Mouse (Mus musculus) lung, postnatal 0 days (tissue): ENCODE data around the gene Higd1c. TPM values are rescaled to one million over a fixed set of nuclear protein-coding genes. Genes with fewer than 3 reads are reported as not detected.

Source experiments
- ATAC-seq: fragments of 200-750 bp; cut with Nextera tagmentation; 2 replicates; pipeline ENCODE4 v1.8.0; 2017; ENCODE audit warnings: moderate library complexity
- DNase-seq: peaks from one replicate; pipeline ENCODE4 v3.0.0-alpha.2; 2016; ENCODE audit warnings: low spot score
- H3K27ac ChIP-seq: fragments of 300-500 bp; sonication (generic); 2 replicates; pipeline ENCODE4 v1.5.1; 2014; ENCODE audit warnings: antibody characterized with exemption, mild to moderate bottlenecking, low read length, mixed read lengths
- H3K27me3 ChIP-seq: fragments of 300-500 bp; sonication (generic); replicated peaks from 2 replicates; pipeline ENCODE4 v1.6.1; 2014; ENCODE audit warnings: low read length, mixed read lengths; ENCODE audit not compliant: insufficient read depth
- H3K36me3 ChIP-seq: fragments of 300-500 bp; sonication (generic); 2 replicates; pipeline ENCODE4 v1.6.1; 2014; ENCODE audit warnings: low read length, mixed read lengths; ENCODE audit not compliant: insufficient read depth
- H3K4me1 ChIP-seq: fragments of 300-500 bp; sonication (generic); 2 replicates; pipeline ENCODE4 v1.6.1; 2014; ENCODE audit warnings: antibody characterized with exemption, low read depth, low read length, mixed read lengths; ENCODE audit not compliant: insufficient read depth
- H3K4me2 ChIP-seq: fragments of 300-500 bp; sonication (generic); replicated peaks from 2 replicates; pipeline ENCODE4 v1.6.1; 2014; ENCODE audit warnings: low read depth, mild to moderate bottlenecking, low read length, moderate library complexity, mixed read lengths
- H3K4me3 ChIP-seq: fragments of 300-500 bp; sonication (generic); 2 replicates; pipeline ENCODE4 v1.5.1; 2014; ENCODE audit warnings: low read depth, low read length
- H3K9ac ChIP-seq: fragments of 300-500 bp; sonication (generic); replicated peaks from 2 replicates; pipeline ENCODE4 v1.6.1; 2014; ENCODE audit warnings: low read depth, mild to moderate bottlenecking
- H3K9me3 ChIP-seq: fragments of 300-500 bp; sonication (generic); 2 replicates; pipeline ENCODE4 v1.6.1; 2016; ENCODE audit warnings: low read length, mixed read lengths
- CTCF ChIP-seq: IDR thresholded peaks from 2 replicates; pipeline ENCODE4 v1.5.1; 2016; ENCODE audit warnings: antibody characterized with exemption, mild to moderate bottlenecking
- EP300 ChIP-seq: IDR thresholded peaks from 2 replicates; pipeline ENCODE4 v1.6.1; 2016; ENCODE audit warnings: antibody characterized with exemption, mild to moderate bottlenecking, control low read depth
- whole genome bisulfite sequencing: fragments of 180-500 bp; shearing (Covaris S2); extraction: QIAGEN DNeasy Blood & Tissue Kit; methylation state at CpG from one replicate; pipeline ENCODE4 v1.1.7; 2014; 5-methylcytosine and 5-hydroxymethylcytosine counted together
- polyA plus RNA-seq: library from polyadenylated mRNA; unstranded; fragments of >200 nt; fragmentation: Nextera tagmentation; extraction: Ambion mirVana; gene quantifications from 2 replicates; pipeline ENCODE4 v1.2.1, GENCODE M21; 2015

The Higd1c gene
- polyA plus RNA-seq, 1 experiment from 2014 or later, result not detected

DNA sequence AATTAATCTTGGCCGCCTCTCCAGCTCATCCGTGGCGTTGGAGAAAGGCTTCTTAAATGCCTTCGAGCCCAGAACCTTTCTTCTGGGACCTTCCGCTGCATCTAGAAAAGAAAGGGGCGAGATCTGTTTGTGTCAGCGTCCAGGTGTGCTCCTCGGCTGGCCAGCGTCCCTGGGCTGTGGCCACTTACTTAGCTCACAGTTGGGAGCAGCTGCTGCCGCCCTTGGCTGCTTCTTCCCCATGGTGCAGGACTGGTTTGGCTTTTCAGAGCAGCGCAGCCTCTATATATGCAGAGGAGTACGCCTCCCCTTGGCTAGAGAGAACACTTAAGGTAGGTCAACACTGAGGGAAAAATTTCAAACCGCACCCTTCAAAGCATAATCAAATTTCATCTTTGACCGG lies 59.6 kb downstream of the Higd1c start:
- H3K4me3 ChIP-seq, result peak overlapping the region; percentile 72
- H3K27ac ChIP-seq, result peak overlapping the region; percentile 76
- H3K9ac ChIP-seq, result 0 out of 2 replicates have a peak overlapping the region, but pooled peaks have one; percentile 16
- ATAC-seq (peak; percentile 64), DNase-seq (peak; percentile 83)
- no peaks in the 10 kb centered on the region for H3K36me3 ChIP-seq
- WGBS, result 3% methylated on average over 14 of the region's 14 CpGs
- H3K4me1 ChIP-seq, result peaks cover 10% of the 10 kb centered on the region; the same call in 1 of the 2 replicates
- peak overlapping the region; percentile 95 for H3K4me2 ChIP-seq
- no peaks in the 10 kb centered on the region for H3K9me3 ChIP-seq
- H3K27me3 ChIP-seq, result no peaks in the 10 kb centered on the region
- TF ChIP-seq EP300, result no peak; the same call in 1 of the 2 replicates
- peak; percentile 31; the same call in 1 of the 2 replicates for TF ChIP-seq CTCF

DNA sequence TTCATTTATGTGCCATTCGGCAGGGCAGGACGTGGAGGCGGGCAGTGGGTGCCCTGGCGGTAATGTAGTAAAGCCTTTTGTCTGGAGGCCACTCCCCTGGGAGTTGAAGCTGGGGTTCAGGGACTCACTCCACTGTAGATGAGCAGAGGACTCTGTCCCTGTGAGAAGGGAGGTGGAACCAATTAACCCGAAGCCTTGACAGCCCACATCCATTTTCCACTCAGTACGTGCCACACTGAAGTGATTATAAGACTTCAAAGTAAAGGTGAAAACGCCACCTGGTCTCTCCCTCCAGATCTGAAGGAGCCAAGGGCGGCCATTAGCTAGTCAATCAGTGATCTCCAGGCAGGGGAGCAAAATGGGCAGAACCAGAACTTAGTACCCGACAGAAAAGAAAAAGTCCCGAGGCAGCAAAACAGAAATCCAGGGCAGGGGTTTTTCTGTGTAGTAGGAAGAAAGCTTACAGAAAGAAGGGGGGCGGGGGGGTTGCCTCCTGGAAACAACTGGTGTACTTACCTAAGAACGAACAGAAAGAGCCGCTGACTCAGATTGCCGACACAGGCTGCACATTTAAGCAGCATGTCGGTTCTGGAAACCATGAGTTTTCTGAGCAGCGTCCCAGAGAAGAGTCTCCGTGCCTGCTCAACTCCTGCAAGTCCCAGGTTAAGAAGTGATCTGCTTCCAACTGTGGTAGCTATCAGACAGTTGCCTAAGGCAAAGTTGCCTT lies 60.2 kb downstream of the Higd1c start, which contains the start of gene Slc11a2:
Gene Slc11a2, minus strand, starts transcription at position 677 of the 727 bp plus-strand sequence.
- Histone ChIP-seq H3K27ac (peak within 1 kb of the TSS; percentile 76), H3K9ac (0 out of 2 replicates have a peak within 1 kb of the TSS, but pooled peaks have one; percentile 16), H3K4me3 (peak within 1 kb of the TSS; percentile 72), H3K27me3 (no peaks in the 10 kb centered on the region), H3K4me1 (peaks cover 10% of the 10 kb centered on the region; the same call in 1 of the 2 replicates), H3K9me3 (no peaks in the 10 kb centered on the region), H3K36me3 (no peaks in the 10 kb centered on the region), H3K4me2 (peak within 1 kb of the TSS; percentile 95)
- DNase-seq (no peak), ATAC-seq (0 out of 2 replicates have a peak, but pooled peaks have one; percentile 20)
- WGBS, result 22% methylated on average over 17 of the region's 17 CpGs
- TF ChIP-seq CTCF (no peak), EP300 (no peak)

DNA sequence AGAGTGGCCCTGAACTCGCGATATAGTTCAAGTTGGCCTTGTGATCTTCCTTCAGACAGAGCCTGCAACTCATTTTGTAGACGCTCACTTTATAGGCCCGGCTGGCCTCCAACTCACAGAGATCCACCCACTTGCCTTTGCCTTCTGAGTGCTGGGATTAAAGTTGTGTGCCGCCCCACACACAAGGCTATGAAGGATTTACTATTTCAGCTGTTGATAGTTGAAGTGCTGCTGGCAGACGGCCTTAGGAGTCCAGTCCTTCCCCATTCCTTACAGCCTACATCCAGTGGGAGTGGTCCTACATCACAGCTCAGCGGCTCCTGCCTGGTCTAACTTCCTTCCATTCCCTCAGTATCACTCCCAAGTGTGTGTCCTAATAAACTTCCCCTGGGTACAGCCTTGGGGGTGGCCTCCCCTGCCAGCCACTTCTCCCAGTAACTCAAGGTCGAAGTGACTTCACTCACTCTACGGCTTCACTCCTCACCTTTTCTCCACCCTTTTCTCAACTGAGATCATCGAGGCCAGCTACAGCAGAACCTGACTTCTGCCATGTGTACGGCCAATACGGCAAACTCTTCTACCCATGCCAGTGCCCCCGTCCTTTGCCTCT lies 64.1 kb downstream of the Higd1c start:
- ATAC-seq (peak; percentile 55), DNase-seq (peak; percentile 68)
- H3K9me3 ChIP-seq, result no peaks in the 10 kb centered on the region
- 65% methylated on average over 13 of the region's 13 CpGs for WGBS
- H3K27me3 ChIP-seq, result no peaks in the 10 kb centered on the region
- H3K4me3 ChIP-seq, result no peak overlapping the region
- no peaks in the 10 kb centered on the region for H3K36me3 ChIP-seq
- H3K4me1 ChIP-seq, result peaks cover 1% of the 10 kb centered on the region; the same call in 1 of the 2 replicates
- no peak overlapping the region for H3K9ac ChIP-seq
- no peak overlapping the region for H3K4me2 ChIP-seq
- TF ChIP-seq CTCF (no peak), EP300 (no peak)
- H3K27ac ChIP-seq, result no peak overlapping the region

DNA sequence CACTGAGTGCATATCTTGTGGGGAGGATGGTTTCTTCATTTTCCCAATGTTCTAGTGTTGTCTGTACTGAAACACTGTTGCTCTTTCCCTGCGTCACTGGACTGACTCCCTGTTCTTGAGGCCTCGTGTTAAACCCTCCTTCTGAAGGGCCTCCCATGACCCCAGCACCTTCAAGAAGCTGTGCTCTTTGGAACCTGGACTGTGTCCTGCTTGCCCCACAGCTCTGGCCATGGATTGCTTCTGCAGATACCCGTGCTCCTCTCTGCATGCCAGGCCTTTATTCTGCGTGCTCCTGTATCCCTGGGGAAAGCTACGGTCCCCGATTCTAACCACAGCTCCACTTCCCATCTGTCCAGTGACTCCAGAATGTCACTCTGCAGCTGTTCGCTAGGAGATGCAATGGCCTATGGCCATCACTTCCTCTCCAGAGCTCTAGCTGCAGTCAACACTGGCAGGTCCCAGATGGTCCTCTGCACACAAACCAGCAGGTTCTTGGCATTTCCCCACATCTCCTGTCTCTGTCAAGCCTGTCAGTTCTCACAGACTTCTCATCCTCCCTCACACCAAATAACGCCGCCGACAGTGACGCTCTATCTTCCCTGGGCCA lies 65.7 kb downstream of the Higd1c start:
- H3K4me1 ChIP-seq, result no peaks in the 10 kb centered on the region
- no peak overlapping the region for H3K4me3 ChIP-seq
- DNase-seq, result no peak
- H3K9ac ChIP-seq, result no peak overlapping the region
- no peak overlapping the region for H3K4me2 ChIP-seq
- ATAC-seq, result no peak
- H3K36me3 ChIP-seq, result no peaks in the 10 kb centered on the region
- no peak for TF ChIP-seq CTCF
- no peak for TF ChIP-seq EP300
- WGBS, result 63% methylated on average over 11 of the region's 11 CpGs
- H3K27ac ChIP-seq, result no peak overlapping the region
- no peaks in the 10 kb centered on the region for H3K9me3 ChIP-seq
- H3K27me3 ChIP-seq, result no peaks in the 10 kb centered on the region

DNA sequence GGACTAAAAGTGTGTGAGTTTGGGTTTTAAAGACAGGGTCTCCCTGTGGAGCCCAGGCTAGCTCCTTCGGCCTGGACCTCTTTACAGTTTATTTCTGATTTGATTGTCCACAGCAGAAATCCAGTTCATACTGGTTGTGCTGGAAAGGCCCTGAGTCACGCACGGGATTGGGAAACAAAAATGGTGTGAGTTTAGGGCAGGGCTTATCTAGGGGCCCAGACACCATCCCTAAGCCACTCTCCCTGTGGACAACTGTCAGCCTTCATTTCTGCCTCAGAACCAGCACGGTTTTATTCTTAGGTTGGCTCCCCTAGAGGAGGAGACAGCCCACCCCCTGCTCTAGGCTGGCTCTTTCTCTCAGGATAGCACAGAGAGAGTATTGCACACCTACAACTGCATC lies 68.9 kb downstream of the Higd1c start:
- Histone ChIP-seq H3K27ac (no peak overlapping the region), H3K9ac (no peak overlapping the region), H3K4me1 (no peaks in the 10 kb centered on the region), H3K9me3 (no peaks in the 10 kb centered on the region), H3K4me2 (no peak overlapping the region), H3K36me3 (no peaks in the 10 kb centered on the region), H3K27me3 (no peaks in the 10 kb centered on the region), H3K4me3 (no peak overlapping the region)
- ATAC-seq (no peak), DNase-seq (no peak)
- 63% methylated on average over 4 of the region's 4 CpGs for WGBS
- TF ChIP-seq CTCF, result no peak
- TF ChIP-seq EP300, result no peak

Other genes with a start within 250 kb of the Higd1c start
- gene Atf1, start 136.7 kb upstream of the Higd1c start, polyA plus RNA-seq, result 28.3 and 35.3 TPM in 2 replicates
- not detected in 2 replicates for gene Tmprss12, start 83.7 kb upstream of the Higd1c start, polyA plus RNA-seq
- gene Mettl7a1, start 60.4 kb upstream of the Higd1c start, polyA plus RNA-seq, result 62.9 and 88.1 TPM in 2 replicates
- 0.12 TPM in 2 replicates for gene Mettl7a3, start 29.6 kb upstream of the Higd1c start, polyA plus RNA-seq
- not detected in 2 replicates for gene Methig1, start 11.4 kb upstream of the Higd1c start, polyA plus RNA-seq
- gene Mettl7a2, start 11.3 kb upstream of the Higd1c start, polyA plus RNA-seq, result 0.11 and 0.19 TPM in 2 replicates
- 0.11 and 0.12 TPM in 2 replicates for gene Gm5475, start 57.6 kb downstream of the Higd1c start, polyA plus RNA-seq
- gene Slc11a2, start 60.5 kb downstream of the Higd1c start, polyA plus RNA-seq, result 16.1 and 19.2 TPM in 2 replicates
- gene Letmd1, start 104.5 kb downstream of the Higd1c start, polyA plus RNA-seq, result 13.0 and 13.2 TPM in 2 replicates
- gene Csrnp2, start 130.9 kb downstream of the Higd1c start, polyA plus RNA-seq, result 4.7 and 4.9 TPM in 2 replicates
- gene Tfcp2, start 187.5 kb downstream of the Higd1c start, polyA plus RNA-seq, result 13.9 and 16.6 TPM in 2 replicates
- gene Pou6f1, start 235.4 kb downstream of the Higd1c start, polyA plus RNA-seq, result 6.4 and 7.6 TPM in 2 replicates